Mouse (Mus musculus): ENCODE data around the gene Olfr821. TPM values are rescaled to one million over a fixed set of nuclear protein-coding genes. Genes with fewer than 3 reads are reported as not detected.
"Not testable (repeated sequence)": the region's sequence is repeated elsewhere in the genome, so short reads cannot be mapped to it uniquely, and the experiment has no call there.

The Olfr821 gene
- polyA plus RNA-seq (2015; fragmentation: Nextera tagmentation; extraction: Ambion mirVana) = not detected in 2 replicates

DNA sequence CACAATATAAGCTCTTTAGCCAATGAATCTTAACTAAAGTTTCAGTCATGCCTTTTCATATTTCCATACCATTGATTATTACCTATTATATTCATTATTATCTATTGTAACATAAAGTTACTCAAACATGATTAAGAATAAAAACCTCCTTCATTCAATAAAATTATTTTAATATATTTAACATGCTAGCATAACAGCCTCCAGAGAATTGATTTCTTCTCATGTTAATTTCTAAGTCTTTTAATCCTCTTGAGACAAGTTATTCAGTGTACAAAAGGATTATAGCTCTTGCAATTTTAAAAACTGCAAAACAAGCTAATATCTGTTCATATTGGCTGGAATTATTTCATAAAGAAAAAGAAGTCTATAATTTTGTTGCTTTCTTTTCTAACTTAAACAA is at the start of gene Olfr821:
Gene Olfr821, plus strand, starts transcription at position 301 of the 400 bp plus-strand sequence.
- Histone ChIP-seq H3K4me3 (replicated peaks; ENCODE audit: low read length) (no peak within 1 kb of the TSS), H3K27ac (ENCODE audit: low read length) (no peak within 1 kb of the TSS), H3K4me1 (replicated peaks; ENCODE audit: control insufficient read depth, insufficient read depth, low read length) (no peaks in the 10 kb centered on the region), H3K4me2 (ENCODE audit: low read length) (no peak within 1 kb of the TSS), H3K9me3 (ENCODE audit: control insufficient read depth, low read length) (no peaks in the 10 kb centered on the region), H3K9ac (replicated peaks; ENCODE audit: low read depth, low read length) (no peak within 1 kb of the TSS), H3K27me3 (replicated peaks; ENCODE audit: control insufficient read depth, insufficient read depth, low read length) (no peaks in the 10 kb centered on the region), H3K36me3 (ENCODE audit: control insufficient read depth, insufficient read depth) (no peaks in the 10 kb centered on the region)
- no peak for ATAC-seq

DNA sequence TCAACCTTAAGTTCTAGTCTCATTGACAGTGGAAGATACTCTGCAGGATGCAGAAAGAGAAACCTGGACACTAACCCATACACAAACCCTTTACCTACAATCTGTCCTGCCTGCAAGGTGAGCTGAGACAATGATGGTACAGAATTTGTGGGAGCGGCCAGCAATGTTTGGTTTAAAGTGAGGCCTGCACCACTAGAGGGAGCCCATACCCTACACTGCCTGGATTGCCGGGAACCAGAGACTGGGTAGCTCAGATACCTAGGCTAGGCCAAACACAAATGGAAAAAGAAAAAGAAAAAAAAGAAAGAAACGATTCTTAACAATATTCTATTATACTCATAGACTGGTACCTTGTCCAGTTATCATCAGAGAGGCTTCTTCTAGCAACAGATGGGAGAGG is 48.3 kb upstream of the Olfr821 start:
- no CpG with 5 or more reads among the region's 3 CpGs for WGBS
- H3K9ac ChIP-seq (replicated peaks; ENCODE audit: low read depth, low read length) = not testable (repeated sequence)

DNA sequence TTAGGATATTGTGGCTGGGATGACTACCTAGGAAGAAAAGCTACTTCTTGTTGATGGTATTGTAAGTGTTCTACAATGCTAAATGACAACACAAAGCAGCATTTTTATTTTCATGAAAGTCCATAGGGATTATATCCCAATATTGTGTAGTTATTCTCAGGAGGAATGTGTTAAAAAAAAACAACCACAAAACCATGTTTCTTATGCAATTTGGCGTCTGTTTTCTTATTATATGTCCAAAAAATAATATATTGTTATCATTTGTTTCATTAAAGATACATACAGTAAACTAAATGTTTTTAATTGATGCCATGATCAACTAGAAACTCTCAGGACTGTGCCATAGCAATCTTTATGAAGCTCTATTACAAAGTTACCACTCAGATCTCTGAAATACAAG is 45.2 kb upstream of the Olfr821 start, which contains the start of gene Gm10310:
Gene Gm10310, minus strand, starts transcription at position 101 of the 400 bp plus-strand sequence.
- H3K9me3 ChIP-seq (ENCODE audit: control insufficient read depth, low read length); H3K27ac ChIP-seq (ENCODE audit: low read length); H3K9ac ChIP-seq (replicated peaks; ENCODE audit: low read depth, low read length); H3K27me3 ChIP-seq (replicated peaks; ENCODE audit: control insufficient read depth, insufficient read depth, low read length); H3K4me1 ChIP-seq (replicated peaks; ENCODE audit: control insufficient read depth, insufficient read depth, low read length); H3K4me3 ChIP-seq (replicated peaks; ENCODE audit: low read length); ATAC-seq; H3K4me2 ChIP-seq (ENCODE audit: low read length); H3K36me3 ChIP-seq (ENCODE audit: control insufficient read depth, insufficient read depth): not testable (repeated sequence)
- no CpG with 5 or more reads among the region's 1 CpGs for WGBS

More for the DNA sequence above, 48.3 kb upstream of the Olfr821 start:
- not testable (repeated sequence) for H3K4me3 ChIP-seq (replicated peaks; ENCODE audit: low read length); H3K36me3 ChIP-seq (ENCODE audit: control insufficient read depth, insufficient read depth); ATAC-seq; H3K27me3 ChIP-seq (replicated peaks; ENCODE audit: control insufficient read depth, insufficient read depth, low read length); H3K9me3 ChIP-seq (ENCODE audit: control insufficient read depth, low read length); H3K4me2 ChIP-seq (ENCODE audit: low read length); H3K4me1 ChIP-seq (replicated peaks; ENCODE audit: control insufficient read depth, insufficient read depth, low read length); H3K27ac ChIP-seq (ENCODE audit: low read length)

DNA sequence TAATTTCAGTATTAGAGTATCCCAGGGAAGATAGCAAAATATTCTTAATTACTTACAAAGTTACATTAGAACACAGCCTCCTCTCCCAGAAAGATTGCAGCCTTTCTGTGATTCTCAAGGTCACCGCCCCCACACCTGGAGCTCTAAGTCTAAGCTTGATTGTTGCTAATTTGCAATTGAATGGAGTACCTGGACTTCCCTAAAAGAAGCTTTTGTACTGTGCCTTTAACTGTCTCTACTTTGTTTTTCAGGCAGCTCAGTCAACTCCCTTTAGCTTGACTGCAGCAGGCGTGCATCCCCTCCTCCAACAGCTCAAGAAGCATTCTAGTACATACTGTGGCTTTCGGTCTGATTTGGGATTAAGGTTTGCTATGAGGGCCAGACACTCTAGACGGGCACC is 26.0 kb upstream of the Olfr821 start:
- not testable (repeated sequence) for H3K9me3 ChIP-seq (ENCODE audit: control insufficient read depth, low read length); ATAC-seq; H3K27ac ChIP-seq (ENCODE audit: low read length); H3K36me3 ChIP-seq (ENCODE audit: control insufficient read depth, insufficient read depth); H3K9ac ChIP-seq (replicated peaks; ENCODE audit: low read depth, low read length); H3K4me2 ChIP-seq (ENCODE audit: low read length); H3K4me1 ChIP-seq (replicated peaks; ENCODE audit: control insufficient read depth, insufficient read depth, low read length); H3K27me3 ChIP-seq (replicated peaks; ENCODE audit: control insufficient read depth, insufficient read depth, low read length); H3K4me3 ChIP-seq (replicated peaks; ENCODE audit: low read length)
- 85% methylated on average over 4 of the region's 4 CpGs for WGBS

DNA sequence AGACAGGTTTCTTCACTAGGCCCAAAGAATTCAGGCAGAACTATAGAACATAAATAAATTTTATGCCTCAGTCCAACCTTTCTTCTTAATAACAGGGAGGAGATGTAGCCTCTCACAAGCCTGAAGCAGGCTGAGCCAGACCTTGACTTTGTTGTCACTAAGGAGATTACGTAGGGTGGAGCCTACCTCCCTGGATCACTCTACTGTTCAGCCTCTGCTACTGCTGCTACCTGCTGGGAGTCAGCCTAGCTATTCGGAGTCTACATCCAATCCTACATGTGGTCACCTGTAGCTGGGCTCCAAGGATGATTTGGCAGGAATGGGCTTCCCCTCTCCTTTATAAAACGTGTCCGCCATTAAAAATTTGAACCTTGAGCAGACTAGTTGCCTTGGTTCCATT is 24.8 kb upstream of the Olfr821 start:
- H3K4me1 ChIP-seq (replicated peaks; ENCODE audit: control insufficient read depth, insufficient read depth, low read length); H3K9me3 ChIP-seq (ENCODE audit: control insufficient read depth, low read length); H3K36me3 ChIP-seq (ENCODE audit: control insufficient read depth, insufficient read depth); H3K27me3 ChIP-seq (replicated peaks; ENCODE audit: control insufficient read depth, insufficient read depth, low read length); H3K4me3 ChIP-seq (replicated peaks; ENCODE audit: low read length); H3K9ac ChIP-seq (replicated peaks; ENCODE audit: low read depth, low read length); H3K27ac ChIP-seq (ENCODE audit: low read length); H3K4me2 ChIP-seq (ENCODE audit: low read length); ATAC-seq: not testable (repeated sequence)
- WGBS = 88% methylated on average over 4 of the region's 4 CpGs

DNA sequence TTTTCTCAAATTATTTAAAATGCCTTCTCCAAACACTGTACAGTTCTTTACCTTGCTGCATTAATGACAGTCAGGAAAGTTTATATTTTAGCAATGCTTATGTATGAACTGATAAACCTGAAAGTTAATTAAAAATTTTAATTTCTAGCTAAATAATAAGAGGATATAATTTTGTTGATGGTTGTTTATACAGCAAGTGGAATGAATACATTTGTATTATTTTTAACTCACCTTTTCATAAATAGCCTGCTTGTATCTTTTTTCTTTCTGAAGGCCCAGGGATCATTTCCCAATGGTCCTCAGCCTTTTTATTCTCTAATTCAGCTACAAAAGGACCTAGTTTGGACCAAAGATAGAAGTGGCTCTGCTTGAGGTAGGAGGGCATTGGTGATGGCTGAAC is 17.8 kb upstream of the Olfr821 start, which contains the start of gene Olfr820:
Gene Olfr820, plus strand, starts transcription at position 301 of the 400 bp plus-strand sequence.
- Histone ChIP-seq H3K27me3 (replicated peaks; ENCODE audit: control insufficient read depth, insufficient read depth, low read length) (no peaks in the 10 kb centered on the region), H3K9ac (replicated peaks; ENCODE audit: low read depth, low read length) (no peak within 1 kb of the TSS), H3K27ac (ENCODE audit: low read length) (no peak within 1 kb of the TSS), H3K4me2 (ENCODE audit: low read length) (no peak within 1 kb of the TSS), H3K36me3 (ENCODE audit: control insufficient read depth, insufficient read depth) (no peaks in the 10 kb centered on the region), H3K4me1 (replicated peaks; ENCODE audit: control insufficient read depth, insufficient read depth, low read length) (no peaks in the 10 kb centered on the region), H3K4me3 (replicated peaks; ENCODE audit: low read length) (no peak within 1 kb of the TSS), H3K9me3 (ENCODE audit: control insufficient read depth, low read length) (no peaks in the 10 kb centered on the region)
- no peak for ATAC-seq

DNA sequence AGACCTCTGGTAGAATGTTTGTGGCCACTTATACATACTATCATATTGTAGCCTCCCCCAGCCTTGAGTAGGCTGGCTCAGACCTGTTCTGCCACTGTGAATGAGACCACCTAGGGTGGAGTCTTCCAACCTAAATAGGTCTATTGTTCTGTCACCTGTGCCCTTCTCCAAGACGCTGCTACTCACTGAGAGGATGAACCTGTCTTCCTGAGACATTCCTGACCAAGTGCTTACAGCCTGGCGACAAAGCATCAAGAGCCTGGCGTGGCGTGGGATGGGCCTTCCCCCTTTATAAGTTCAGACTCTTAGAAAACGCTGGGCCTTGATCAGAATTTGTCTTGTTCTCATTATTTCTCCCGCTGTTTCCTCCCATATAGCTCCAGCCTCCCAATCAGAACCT is 6.9 kb downstream of the Olfr821 start:
- Histone ChIP-seq H3K9ac (replicated peaks; ENCODE audit: low read depth, low read length) (no peak overlapping the region), H3K4me2 (ENCODE audit: low read length) (no peak overlapping the region), H3K36me3 (ENCODE audit: control insufficient read depth, insufficient read depth) (no peaks in the 10 kb centered on the region), H3K9me3 (ENCODE audit: control insufficient read depth, low read length) (no peaks in the 10 kb centered on the region), H3K27me3 (replicated peaks; ENCODE audit: control insufficient read depth, insufficient read depth, low read length) (no peaks in the 10 kb centered on the region), H3K4me3 (replicated peaks; ENCODE audit: low read length) (no peak overlapping the region), H3K4me1 (replicated peaks; ENCODE audit: control insufficient read depth, insufficient read depth, low read length) (no peaks in the 10 kb centered on the region), H3K27ac (ENCODE audit: low read length) (no peak overlapping the region)
- no peak for ATAC-seq
- WGBS = 60% methylated on average over 6 of the region's 6 CpGs

DNA sequence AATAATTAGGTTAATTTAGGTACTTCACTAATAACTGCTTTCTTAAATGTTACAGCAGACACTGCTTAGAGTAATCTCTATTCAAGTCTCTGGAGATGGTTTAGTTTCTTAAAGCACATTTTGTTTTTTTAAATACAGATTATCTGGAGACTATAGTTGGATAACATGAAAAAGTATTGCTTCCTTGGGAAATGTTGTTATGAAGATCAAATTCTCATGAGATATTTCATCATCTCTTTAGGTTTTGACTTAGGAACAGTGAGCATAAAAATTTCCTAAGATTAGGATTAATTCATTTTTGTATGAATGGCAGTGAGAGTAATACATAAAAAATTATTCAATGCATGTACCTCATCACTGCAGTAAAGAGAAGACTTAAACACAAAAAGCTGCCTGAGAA is 40.8 kb downstream of the Olfr821 start, which contains the start of gene Olfr822:
Gene Olfr822, plus strand, starts transcription at position 301 of the 400 bp plus-strand sequence.
- no peak within 1 kb of the TSS for H3K27ac ChIP-seq (ENCODE audit: low read length)
- H3K4me1 ChIP-seq (replicated peaks; ENCODE audit: control insufficient read depth, insufficient read depth, low read length) = no peaks in the 10 kb centered on the region
- H3K9ac ChIP-seq (replicated peaks; ENCODE audit: low read depth, low read length) = no peak within 1 kb of the TSS
- no peaks in the 10 kb centered on the region for H3K9me3 ChIP-seq (ENCODE audit: control insufficient read depth, low read length)
- ATAC-seq = no peak
- H3K36me3 ChIP-seq (ENCODE audit: control insufficient read depth, insufficient read depth) = no peaks in the 10 kb centered on the region
- H3K27me3 ChIP-seq (replicated peaks; ENCODE audit: control insufficient read depth, insufficient read depth, low read length) = no peaks in the 10 kb centered on the region
- H3K4me3 ChIP-seq (replicated peaks; ENCODE audit: low read length) = no peak within 1 kb of the TSS
- no peak within 1 kb of the TSS for H3K4me2 ChIP-seq (ENCODE audit: low read length)
